Mouse (Mus musculus): ENCODE results near the gene Esr1. TPM values are rescaled to one million over a fixed set of nuclear protein-coding genes. Genes with fewer than 3 reads are reported as not detected.

Gene Esr1
- polyA plus RNA-seq, 1 experiment from 2014 or later: 0.93 TPM

GRCm38 (mm10) chr10:4849881-4850280, 238.5 kb downstream of the Esr1 start:
- Histone ChIP-seq H3K27me3 (ENCODE audit: control insufficient read depth, insufficient read depth, low read length) (no peaks in the 10 kb centered on the region), H3K9ac (ENCODE audit: low read length) (no peak overlapping the region), H3K4me2 (ENCODE audit: low read length) (no peak overlapping the region), H3K27ac (replicated peaks in 1 of 2; ENCODE audit: control insufficient read depth in 1 of 2, insufficient read depth in 1 of 2, low read depth in 2 of 2, low read length in 2 of 2) (no peak overlapping the region), H3K4me1 (ENCODE audit: control insufficient read depth in 2 of 2, insufficient read depth in 2 of 2, low read length in 2 of 2) (no peaks in the 10 kb centered on the region), H3K36me3 (ENCODE audit: control insufficient read depth, insufficient read depth, low read length) (no peaks in the 10 kb centered on the region), H3K4me3 (ENCODE audit: control insufficient read depth in 1 of 2, insufficient read depth in 1 of 2, low read depth in 1 of 2, low read length in 2 of 2) (no peak overlapping the region), H3K9me3 (ENCODE audit: control insufficient read depth, low read length) (no peaks in the 10 kb centered on the region)
- 79% methylated on average over 3 of the region's 3 CpGs for WGBS
- no peak for ATAC-seq (ENCODE audit: insufficient number of reproducible peaks, insufficient read depth, low FRiP score, low read depth)

GRCm38 (mm10) chr10:4875076-4875737, 263.8 kb downstream of the Esr1 start:
- WGBS: 79% methylated on average over 8 of the region's 8 CpGs
- Histone ChIP-seq H3K4me3 (ENCODE audit: control insufficient read depth in 1 of 2, insufficient read depth in 1 of 2, low read depth in 1 of 2, low read length in 2 of 2) (no peak overlapping the region), H3K27ac (replicated peaks in 1 of 2; ENCODE audit: control insufficient read depth in 1 of 2, insufficient read depth in 1 of 2, low read depth in 2 of 2, low read length in 2 of 2) (no peak overlapping the region), H3K9ac (ENCODE audit: low read length) (no peak overlapping the region), H3K9me3 (ENCODE audit: control insufficient read depth, low read length) (no peaks in the 10 kb centered on the region), H3K4me2 (ENCODE audit: low read length) (no peak overlapping the region), H3K36me3 (ENCODE audit: control insufficient read depth, insufficient read depth, low read length) (no peaks in the 10 kb centered on the region), H3K4me1 (ENCODE audit: control insufficient read depth in 2 of 2, insufficient read depth in 2 of 2, low read length in 2 of 2) (no peaks in the 10 kb centered on the region), H3K27me3 (ENCODE audit: control insufficient read depth, insufficient read depth, low read length) (no peaks in the 10 kb centered on the region)
- no peak for ATAC-seq (ENCODE audit: insufficient number of reproducible peaks, insufficient read depth, low FRiP score, low read depth)

DNA sequence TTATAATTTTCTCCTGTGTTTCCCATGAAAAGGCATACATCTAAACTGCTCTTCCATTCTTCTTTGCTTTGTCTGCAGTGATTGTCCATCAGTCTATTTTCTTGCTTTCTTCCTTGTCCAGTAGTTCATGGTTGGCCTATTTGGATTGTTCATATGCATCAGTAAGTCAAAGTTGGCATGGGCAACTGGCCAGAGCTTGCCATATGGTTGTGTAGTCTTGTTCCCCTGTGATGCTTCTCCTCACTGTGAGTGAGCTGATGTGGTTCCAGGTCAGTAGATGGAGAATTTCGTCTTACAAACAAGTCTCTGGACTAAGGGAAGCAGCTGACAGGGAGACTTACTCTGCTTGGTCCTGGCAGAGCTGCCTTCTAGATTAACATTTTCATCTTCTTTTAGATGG, 270.0 kb downstream of the Esr1 start:
- Histone ChIP-seq H3K4me3 (ENCODE audit: control insufficient read depth in 1 of 2, insufficient read depth in 1 of 2, low read depth in 1 of 2, low read length in 2 of 2) (no peak overlapping the region), H3K9ac (ENCODE audit: low read length) (no peak overlapping the region), H3K27me3 (ENCODE audit: control insufficient read depth, insufficient read depth, low read length) (no peaks in the 10 kb centered on the region), H3K36me3 (ENCODE audit: control insufficient read depth, insufficient read depth, low read length) (no peaks in the 10 kb centered on the region), H3K9me3 (ENCODE audit: control insufficient read depth, low read length) (no peaks in the 10 kb centered on the region), H3K4me2 (ENCODE audit: low read length) (no peak overlapping the region), H3K4me1 (ENCODE audit: control insufficient read depth in 2 of 2, insufficient read depth in 2 of 2, low read length in 2 of 2) (no peaks in the 10 kb centered on the region), H3K27ac (replicated peaks in 1 of 2; ENCODE audit: control insufficient read depth in 1 of 2, insufficient read depth in 1 of 2, low read depth in 2 of 2, low read length in 2 of 2) (no peak overlapping the region)
- WGBS: 56% methylated on average over 1 of the region's 1 CpGs
- ATAC-seq (ENCODE audit: insufficient number of reproducible peaks, insufficient read depth, low FRiP score, low read depth): no peak

DNA sequence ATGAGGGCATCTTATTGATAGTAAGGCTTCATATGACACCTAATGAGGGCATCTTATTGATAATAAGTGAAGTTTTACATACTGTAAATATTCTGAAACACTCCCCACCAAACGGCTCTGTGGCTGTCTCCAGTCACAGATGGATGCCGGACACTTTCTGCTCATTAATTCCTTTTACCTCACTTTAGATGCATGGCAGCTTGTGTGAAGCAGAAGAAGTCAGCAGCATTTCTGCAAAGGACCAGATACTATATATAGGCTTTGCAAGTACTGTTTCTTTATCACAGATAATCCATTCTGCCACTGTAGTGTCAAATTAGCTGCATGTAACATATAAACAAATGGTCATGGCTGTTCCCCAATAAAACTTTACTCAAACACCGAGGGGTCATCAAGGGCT, 274.1 kb downstream of the Esr1 start:
- Histone ChIP-seq H3K4me1 (ENCODE audit: control insufficient read depth in 2 of 2, insufficient read depth in 2 of 2, low read length in 2 of 2) (no peaks in the 10 kb centered on the region), H3K9me3 (ENCODE audit: control insufficient read depth, low read length) (no peaks in the 10 kb centered on the region), H3K9ac (ENCODE audit: low read length) (no peak overlapping the region), H3K4me3 (ENCODE audit: control insufficient read depth in 1 of 2, insufficient read depth in 1 of 2, low read depth in 1 of 2, low read length in 2 of 2) (no peak overlapping the region), H3K4me2 (ENCODE audit: low read length) (no peak overlapping the region), H3K27ac (replicated peaks in 1 of 2; ENCODE audit: control insufficient read depth in 1 of 2, insufficient read depth in 1 of 2, low read depth in 2 of 2, low read length in 2 of 2) (no peak overlapping the region), H3K36me3 (ENCODE audit: control insufficient read depth, insufficient read depth, low read length) (no peaks in the 10 kb centered on the region), H3K27me3 (ENCODE audit: control insufficient read depth, insufficient read depth, low read length) (no peaks in the 10 kb centered on the region)
- WGBS: 81% methylated on average over 3 of the region's 3 CpGs
- no peak for ATAC-seq (ENCODE audit: insufficient number of reproducible peaks, insufficient read depth, low FRiP score, low read depth)

DNA sequence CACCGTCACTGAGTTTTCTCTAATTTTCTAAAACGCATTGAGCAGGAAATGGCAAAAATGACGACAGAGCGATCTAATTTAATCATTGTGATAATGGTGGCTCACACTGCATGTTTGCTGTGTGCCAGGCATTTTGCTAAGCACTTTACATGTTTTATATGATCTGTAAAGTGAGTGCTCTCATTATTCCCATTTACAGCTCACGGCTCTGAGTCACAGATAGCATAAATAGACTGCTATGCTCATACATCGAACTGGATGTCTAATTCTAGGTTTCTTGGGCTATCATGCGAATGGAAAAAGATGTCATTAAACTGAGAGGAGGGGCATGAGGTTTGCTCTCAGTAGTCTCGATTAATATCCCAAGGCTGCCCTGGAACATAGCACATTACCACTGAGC, 274.6 kb downstream of the Esr1 start:
- no peak for ATAC-seq (ENCODE audit: insufficient number of reproducible peaks, insufficient read depth, low FRiP score, low read depth)
- Histone ChIP-seq H3K4me3 (ENCODE audit: control insufficient read depth in 1 of 2, insufficient read depth in 1 of 2, low read depth in 1 of 2, low read length in 2 of 2) (no peak overlapping the region), H3K36me3 (ENCODE audit: control insufficient read depth, insufficient read depth, low read length) (no peaks in the 10 kb centered on the region), H3K27me3 (ENCODE audit: control insufficient read depth, insufficient read depth, low read length) (no peaks in the 10 kb centered on the region), H3K9ac (ENCODE audit: low read length) (no peak overlapping the region), H3K4me2 (ENCODE audit: low read length) (no peak overlapping the region), H3K9me3 (ENCODE audit: control insufficient read depth, low read length) (no peaks in the 10 kb centered on the region), H3K27ac (replicated peaks in 1 of 2; ENCODE audit: control insufficient read depth in 1 of 2, insufficient read depth in 1 of 2, low read depth in 2 of 2, low read length in 2 of 2) (no peak overlapping the region), H3K4me1 (ENCODE audit: control insufficient read depth in 2 of 2, insufficient read depth in 2 of 2, low read length in 2 of 2) (no peaks in the 10 kb centered on the region)
- WGBS: 81% methylated on average over 8 of the region's 8 CpGs

DNA sequence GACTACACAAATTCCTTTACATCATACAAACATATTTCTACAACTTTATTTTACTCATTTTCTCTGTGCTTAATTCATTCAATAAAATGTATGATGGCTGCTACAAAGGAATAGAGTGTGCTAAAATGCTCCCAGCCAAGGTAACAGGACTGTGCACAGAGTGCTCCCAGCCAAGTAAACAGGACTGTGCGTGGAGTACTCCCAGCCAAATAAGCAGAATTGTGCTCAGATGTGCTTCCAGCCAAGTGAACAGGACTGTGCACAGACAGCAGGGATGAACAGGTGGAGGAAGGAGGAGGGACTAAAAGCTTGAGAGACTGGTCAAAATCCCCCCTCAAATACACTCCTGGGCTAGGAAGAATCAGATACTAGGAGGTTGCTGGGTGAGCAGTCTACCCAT, 282.1 kb downstream of the Esr1 start:
- no peak overlapping the region for H3K4me2 ChIP-seq (ENCODE audit: low read length)
- no peak overlapping the region for H3K27ac ChIP-seq (replicated peaks in 1 of 2; ENCODE audit: control insufficient read depth in 1 of 2, insufficient read depth in 1 of 2, low read depth in 2 of 2, low read length in 2 of 2)
- H3K36me3 ChIP-seq (ENCODE audit: control insufficient read depth, insufficient read depth, low read length): no peaks in the 10 kb centered on the region
- no peak overlapping the region for H3K4me3 ChIP-seq (ENCODE audit: control insufficient read depth in 1 of 2, insufficient read depth in 1 of 2, low read depth in 1 of 2, low read length in 2 of 2)
- no peaks in the 10 kb centered on the region for H3K27me3 ChIP-seq (ENCODE audit: control insufficient read depth, insufficient read depth, low read length)
- H3K9ac ChIP-seq (ENCODE audit: low read length): no peak overlapping the region
- H3K4me1 ChIP-seq (ENCODE audit: control insufficient read depth in 2 of 2, insufficient read depth in 2 of 2, low read length in 2 of 2): no peaks in the 10 kb centered on the region
- WGBS: 49% methylated on average over 1 of the region's 1 CpGs
- H3K9me3 ChIP-seq (ENCODE audit: control insufficient read depth, low read length): no peaks in the 10 kb centered on the region
- no peak for ATAC-seq (ENCODE audit: insufficient number of reproducible peaks, insufficient read depth, low FRiP score, low read depth)

- no peaks in the 10 kb centered on the region; a peak in 1 of 4 replicates for H3K4me1 ChIP-seq (ENCODE audit: control insufficient read depth in 2 of 2, insufficient read depth in 2 of 2, low read length in 2 of 2)
Measured at GRCm38 (mm10) chr10:4897789-4898188, 286.4 kb downstream of the Esr1 start.

GRCm38 (mm10) chr10:4900324-4900723, 288.9 kb downstream of the Esr1 start:
- no peak overlapping the region for H3K27ac ChIP-seq (replicated peaks in 1 of 2; ENCODE audit: control insufficient read depth in 1 of 2, insufficient read depth in 1 of 2, low read depth in 2 of 2, low read length in 2 of 2)
- no peak overlapping the region for H3K4me3 ChIP-seq (ENCODE audit: control insufficient read depth in 1 of 2, insufficient read depth in 1 of 2, low read depth in 1 of 2, low read length in 2 of 2)
- H3K36me3 ChIP-seq (ENCODE audit: control insufficient read depth, insufficient read depth, low read length): no peaks in the 10 kb centered on the region
- H3K27me3 ChIP-seq (ENCODE audit: control insufficient read depth, insufficient read depth, low read length): no peaks in the 10 kb centered on the region
- H3K9ac ChIP-seq (ENCODE audit: low read length): no peak overlapping the region
- no peaks in the 10 kb centered on the region; a peak in 1 of 4 replicates for H3K4me1 ChIP-seq (ENCODE audit: control insufficient read depth in 2 of 2, insufficient read depth in 2 of 2, low read length in 2 of 2)
- no peak for ATAC-seq (ENCODE audit: insufficient number of reproducible peaks, insufficient read depth, low FRiP score, low read depth)
- no peaks in the 10 kb centered on the region for H3K9me3 ChIP-seq (ENCODE audit: control insufficient read depth, low read length)
- H3K4me2 ChIP-seq (ENCODE audit: low read length): no peak overlapping the region
- WGBS: 65% methylated on average over 7 of the region's 7 CpGs

More at GRCm38 (mm10) chr10:4897789-4898188, 286.4 kb downstream of the Esr1 start:
- Histone ChIP-seq H3K27me3 (ENCODE audit: control insufficient read depth, insufficient read depth, low read length) (no peaks in the 10 kb centered on the region), H3K36me3 (ENCODE audit: control insufficient read depth, insufficient read depth, low read length) (no peaks in the 10 kb centered on the region), H3K9me3 (ENCODE audit: control insufficient read depth, low read length) (no peaks in the 10 kb centered on the region), H3K4me3 (ENCODE audit: control insufficient read depth in 1 of 2, insufficient read depth in 1 of 2, low read depth in 1 of 2, low read length in 2 of 2) (no peak overlapping the region), H3K9ac (ENCODE audit: low read length) (no peak overlapping the region), H3K27ac (replicated peaks in 1 of 2; ENCODE audit: control insufficient read depth in 1 of 2, insufficient read depth in 1 of 2, low read depth in 2 of 2, low read length in 2 of 2) (no peak overlapping the region), H3K4me2 (ENCODE audit: low read length) (no peak overlapping the region)
- ATAC-seq (ENCODE audit: insufficient number of reproducible peaks, insufficient read depth, low FRiP score, low read depth): no peak
- 73% methylated on average over 4 of the region's 4 CpGs for WGBS
